Mouse (Mus musculus): Measurements from ENCODE around the gene Moxd1.
A peak's percentile ranks its signal among the peaks of the same experiment; 100 is the strongest.

Moxd1 gene

GRCm38 (mm10) chr10:24223449-24224143 is at the start of gene Moxd1:
TSS of gene Moxd1 (plus strand) at chr10:24223517.
- peak; percentile 21 for DNase-seq (ENCODE audit: low read depth, low spot score)

GRCm38 (mm10) chr10:24190392-24190791 is 32.9 kb upstream of the Moxd1 start:
- no peak for DNase-seq (ENCODE audit: low read depth, low spot score)

- peak; percentile 23 for DNase-seq (ENCODE audit: low read depth, low spot score)
Measured at GRCm38 (mm10) chr10:24191977-24192376, 31.3 kb upstream of the Moxd1 start.

- DNase-seq (ENCODE audit: low read depth, low spot score) = no peak
Measured at GRCm38 (mm10) chr10:24199303-24199702, 24.0 kb upstream of the Moxd1 start.

DNA sequence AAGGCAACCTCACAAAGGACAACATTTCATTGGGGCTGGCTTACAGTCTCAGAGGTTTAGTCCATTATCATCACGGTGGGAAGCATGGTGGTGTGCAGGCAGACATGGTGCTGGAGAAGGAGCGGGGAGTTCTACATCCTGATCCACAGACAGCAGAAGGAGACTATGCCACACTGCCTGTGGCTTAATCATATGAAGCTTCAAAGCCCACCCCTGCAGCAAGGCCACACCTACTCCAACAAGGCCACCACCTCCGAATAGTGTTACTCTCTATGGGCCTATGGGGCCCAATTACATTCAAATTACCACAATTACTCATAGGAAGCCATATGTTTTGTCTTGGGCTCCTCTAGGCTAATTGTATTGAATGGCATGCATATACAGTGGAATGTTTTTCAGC is 23.2 kb upstream of the Moxd1 start:
- no peak for DNase-seq (ENCODE audit: low read depth, low spot score)

- no peak for DNase-seq (ENCODE audit: low read depth, low spot score)
Measured at GRCm38 (mm10) chr10:24210075-24210474, 13.2 kb upstream of the Moxd1 start.

DNA sequence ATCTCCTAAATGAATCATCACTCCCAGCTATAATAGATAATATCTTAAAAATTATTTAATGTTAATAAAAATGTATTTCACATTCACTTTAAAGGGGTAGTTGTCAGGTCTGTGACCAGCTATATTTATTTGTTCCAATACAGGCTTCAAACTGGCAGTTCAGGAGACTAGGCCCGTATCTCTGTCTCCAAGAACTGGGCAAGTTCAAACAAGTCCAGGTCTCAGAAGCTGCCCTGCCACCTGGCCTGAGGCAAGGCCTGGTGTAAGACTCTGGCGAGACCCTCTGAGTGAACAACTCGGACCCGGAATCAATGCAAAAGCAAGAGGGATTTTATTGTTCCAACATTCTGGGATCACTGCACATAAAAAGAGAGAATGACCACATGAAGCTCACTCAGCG is 10.0 kb upstream of the Moxd1 start:
- DNase-seq (ENCODE audit: low read depth, low spot score) = no peak

GRCm38 (mm10) chr10:24217558-24218268 is 5.6 kb upstream of the Moxd1 start:
- no peak for DNase-seq (ENCODE audit: low read depth, low spot score)

GRCm38 (mm10) chr10:24220931-24221330 is 2.4 kb upstream of the Moxd1 start:
- no peak for DNase-seq (ENCODE audit: low read depth, low spot score)

- DNase-seq (ENCODE audit: low read depth, low spot score) = no peak
Measured at GRCm38 (mm10) chr10:24222911-24223310, 406 bp upstream of the Moxd1 start.

DNA sequence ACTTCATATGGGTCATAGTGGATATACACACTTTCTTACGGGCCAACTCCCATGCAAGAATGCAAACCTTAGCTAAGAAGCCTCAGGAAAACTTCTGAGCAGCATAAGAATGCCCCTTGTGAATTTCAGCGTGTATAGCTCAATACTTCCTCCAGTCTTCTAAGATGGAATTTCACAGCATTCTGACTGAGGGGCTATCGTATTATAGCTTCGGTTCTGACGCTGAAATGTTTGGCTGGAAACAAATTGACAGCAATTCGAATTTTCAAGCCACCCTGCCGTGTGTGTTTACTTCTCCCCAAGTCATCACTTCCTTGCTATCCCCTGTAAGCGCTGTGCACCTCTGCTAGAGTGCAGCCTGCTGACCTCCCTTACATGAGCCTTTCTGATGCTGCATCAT is 1.3 kb downstream of the Moxd1 start:
- DNase-seq (ENCODE audit: low read depth, low spot score) = no peak

DNA sequence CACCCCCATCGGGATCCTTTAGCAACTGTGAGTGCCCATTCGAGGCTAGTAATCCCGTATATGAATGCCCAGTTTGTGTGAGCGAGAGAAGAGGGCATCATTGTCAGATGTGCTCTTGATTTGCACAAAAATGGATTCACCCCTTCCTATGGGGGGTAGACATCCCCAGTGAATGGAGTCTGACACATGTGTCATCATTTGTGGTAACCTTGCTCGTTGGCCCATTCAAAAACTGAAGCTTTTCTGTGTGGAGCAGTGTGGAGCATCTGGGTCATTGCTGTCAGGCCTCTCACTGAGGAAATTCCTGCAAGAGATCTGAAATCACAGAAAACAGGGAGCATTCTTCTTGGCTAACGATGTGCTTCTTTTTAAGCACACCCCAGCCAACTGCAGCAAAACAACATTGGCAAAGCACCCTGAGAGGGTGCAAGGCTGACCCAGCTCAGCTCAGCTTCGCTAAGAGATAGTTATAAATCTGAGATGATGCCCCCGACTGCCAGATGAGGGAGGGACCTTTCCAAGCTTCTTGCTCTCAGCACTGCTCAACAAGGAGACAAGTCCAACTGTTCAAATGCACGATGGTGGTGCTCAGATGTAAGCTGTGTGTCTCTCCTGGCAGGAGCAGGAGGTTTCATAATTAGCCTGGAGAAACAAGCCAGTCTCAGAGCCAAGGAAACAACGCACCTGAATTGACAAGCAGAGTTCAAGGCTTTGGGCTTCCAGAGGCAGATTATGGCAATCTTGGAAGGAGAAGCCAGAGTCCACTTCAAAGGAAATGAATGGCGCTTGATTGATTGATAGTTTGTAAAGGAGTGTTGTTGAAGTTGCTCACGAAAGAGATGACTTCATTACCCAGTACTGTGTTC is 5.2 kb downstream of the Moxd1 start:
- no peak for DNase-seq (ENCODE audit: low read depth, low spot score)

- DNase-seq (ENCODE audit: low read depth, low spot score) = no peak
Measured at GRCm38 (mm10) chr10:24232281-24232680, 9.0 kb downstream of the Moxd1 start.

DNA sequence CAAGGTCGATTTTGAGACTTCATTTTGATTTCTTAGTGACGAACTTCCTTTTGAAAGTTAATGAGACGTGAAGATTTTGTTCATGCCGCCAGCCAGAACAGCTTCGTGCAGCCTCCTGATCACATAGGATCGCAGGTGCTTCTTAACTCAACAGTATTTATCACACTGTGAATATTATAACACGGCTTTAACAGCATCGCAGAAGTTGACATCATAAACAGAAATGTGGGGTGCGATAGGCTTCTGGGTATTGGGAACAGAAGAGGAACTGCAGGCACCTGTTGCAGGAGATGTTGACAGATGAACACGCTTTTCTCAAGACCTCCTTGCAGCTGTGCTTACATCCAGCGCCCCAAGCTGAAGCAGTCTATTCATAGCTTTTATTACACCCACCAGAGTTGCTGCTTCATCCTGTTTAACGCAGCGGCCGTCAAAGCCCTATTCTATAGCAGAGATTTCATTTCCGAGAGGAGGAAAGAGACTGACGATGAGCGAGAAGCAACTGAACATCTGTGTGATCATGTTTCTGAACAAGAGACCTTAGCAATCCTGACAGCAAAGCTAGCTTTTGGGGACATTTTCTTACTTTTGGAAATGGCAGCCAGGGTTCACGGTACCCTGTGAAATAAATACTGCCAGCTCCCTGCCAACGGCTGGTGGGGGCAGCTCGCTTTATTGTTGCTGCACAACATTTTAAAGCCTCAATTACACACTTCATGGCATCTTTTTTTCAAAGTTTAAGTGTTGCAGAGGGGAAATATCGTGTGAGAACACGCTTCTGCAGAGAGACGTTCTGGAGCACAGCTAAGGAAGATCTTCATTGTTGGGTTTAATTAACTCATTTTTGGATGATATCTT is 12.3 kb downstream of the Moxd1 start:
- no peak for DNase-seq (ENCODE audit: low read depth, low spot score)

GRCm38 (mm10) chr10:24246815-24247214 is 23.5 kb downstream of the Moxd1 start:
- no peak for DNase-seq (ENCODE audit: low read depth, low spot score)

- DNase-seq (ENCODE audit: low read depth, low spot score) = no peak
Measured at GRCm38 (mm10) chr10:24248116-24248515, 24.8 kb downstream of the Moxd1 start.

DNA sequence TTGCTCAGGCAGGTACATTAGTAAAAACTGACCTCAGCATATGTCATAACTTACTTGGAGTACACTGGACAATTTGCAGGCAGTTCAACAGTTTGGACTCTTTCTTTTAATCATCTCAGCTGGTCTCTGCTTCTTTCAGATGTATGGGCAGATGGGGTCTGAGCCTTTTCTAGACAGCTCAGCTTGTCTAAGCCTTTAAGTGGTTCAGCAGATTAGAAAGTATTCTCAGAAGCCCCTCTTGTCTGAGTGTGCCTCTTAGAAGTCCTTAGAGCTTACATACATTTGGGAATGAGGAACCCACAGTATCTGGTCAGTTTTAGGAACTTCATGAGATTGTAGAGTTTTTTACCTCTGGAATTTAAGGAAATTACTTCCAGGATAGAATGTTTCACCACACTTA is 28.3 kb downstream of the Moxd1 start:
- no peak for DNase-seq (ENCODE audit: low read depth, low spot score)

- DNase-seq (ENCODE audit: low read depth, low spot score) = no peak
Measured at GRCm38 (mm10) chr10:24258150-24258549, 34.8 kb downstream of the Moxd1 start.

DNA sequence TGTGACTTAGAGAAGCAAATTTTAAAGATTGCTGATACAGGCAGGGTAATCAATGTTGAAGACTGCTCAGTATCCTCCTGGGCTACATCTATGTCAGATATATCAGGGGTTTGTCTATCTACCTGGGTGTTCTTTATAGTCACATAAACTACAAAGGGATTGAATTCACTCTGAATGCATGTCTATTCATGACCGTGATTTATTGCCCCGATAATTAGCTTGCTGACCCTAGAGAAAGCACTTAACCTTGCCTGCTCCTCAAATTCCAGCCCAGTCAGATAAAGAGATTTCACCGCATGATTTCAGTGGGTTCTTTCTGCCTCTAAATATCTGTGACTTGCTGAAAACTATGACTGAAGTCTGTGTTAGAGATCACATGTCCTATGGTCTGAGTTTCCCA is 35.6 kb downstream of the Moxd1 start:
- no peak for DNase-seq (ENCODE audit: low read depth, low spot score)

DNA sequence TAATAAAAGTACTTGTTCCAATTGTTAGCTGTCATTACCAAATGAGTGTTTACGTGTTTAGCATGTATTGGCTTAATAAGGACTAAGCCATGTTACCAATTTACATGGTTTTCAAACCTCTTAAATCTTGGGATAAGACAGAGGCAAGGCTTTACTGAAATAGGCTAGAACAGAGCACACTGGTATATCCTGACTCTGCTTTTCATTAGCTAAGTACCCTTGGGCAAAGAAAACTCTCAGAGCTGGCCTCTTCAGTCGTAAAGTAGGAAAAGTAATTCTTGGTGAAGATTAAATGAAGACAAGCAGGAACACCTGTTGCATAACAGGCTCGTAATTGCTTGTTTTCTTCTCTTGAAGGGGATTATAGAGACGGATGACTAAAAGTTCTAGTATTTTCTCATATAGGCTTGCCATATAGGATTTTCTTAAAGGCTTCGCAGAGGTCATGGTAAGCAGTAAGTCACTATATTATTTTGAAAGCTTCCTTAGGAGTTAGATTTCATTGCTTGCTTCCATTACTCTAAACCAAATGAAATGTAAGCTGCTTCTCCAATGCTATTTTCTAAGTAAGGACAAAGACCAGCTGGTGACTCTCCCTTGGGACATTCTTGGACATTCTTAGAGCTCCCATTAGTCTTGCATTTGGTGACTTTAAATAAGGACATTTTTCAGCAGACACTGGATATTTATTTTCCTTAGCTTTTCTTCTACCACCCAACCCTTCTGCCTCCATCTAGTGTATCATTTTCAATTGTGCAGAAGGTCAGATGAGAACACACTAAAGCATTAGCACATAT is 36.7 kb downstream of the Moxd1 start:
- DNase-seq (ENCODE audit: low read depth, low spot score) = no peak

GRCm38 (mm10) chr10:24267520-24267919 is 44.2 kb downstream of the Moxd1 start:
- DNase-seq (ENCODE audit: low read depth, low spot score) = no peak

Measured in R1 (cell line).